Mouse (Mus musculus): Measurements from ENCODE around the gene Ltk.

The Ltk gene

DNA sequence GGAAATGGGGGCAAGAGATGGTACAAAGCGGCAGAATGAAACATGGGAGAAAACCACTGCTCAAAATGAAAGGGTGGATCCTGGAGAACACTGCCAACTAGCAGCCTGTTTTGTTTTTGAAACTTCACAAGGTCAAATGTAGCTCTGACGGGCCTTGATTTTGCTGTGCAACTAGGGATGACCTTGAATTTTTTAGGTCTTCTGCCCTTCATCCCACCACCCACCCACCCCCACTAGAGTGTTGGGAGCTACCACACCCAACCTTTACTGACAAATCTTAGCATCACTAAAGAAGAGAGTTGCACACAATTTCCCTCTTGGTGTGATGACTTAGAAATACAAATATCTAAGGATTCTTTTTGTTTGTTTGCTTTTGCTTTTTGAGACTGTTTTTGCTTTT lies 29.8 kb upstream of the Ltk start:
- no peak for DNase-seq (ENCODE audit: low read depth, low spot score)
- no peaks in the 10 kb centered on the region for H3K36me3 ChIP-seq (ENCODE audit: control insufficient read depth, insufficient read depth, low read length, poor library complexity, severe bottlenecking)
- H3K27me3 ChIP-seq (ENCODE audit: control insufficient read depth, insufficient read depth, low read length, poor library complexity, severe bottlenecking) = no peaks in the 10 kb centered on the region

GRCm38 (mm10) chr2:119787206-119787883 lies 27.1 kb upstream of the Ltk start, which contains the start of gene Rpap1:
Gene Rpap1 (minus strand): TSS chr2:119787537.
- Histone ChIP-seq H3K36me3 (ENCODE audit: control insufficient read depth, insufficient read depth, low read length, poor library complexity, severe bottlenecking) (no peaks in the 10 kb centered on the region; the same call in 1 of the 2 replicates), H3K27me3 (ENCODE audit: control insufficient read depth, insufficient read depth, low read length, poor library complexity, severe bottlenecking) (no peaks in the 10 kb centered on the region)
- peak; percentile 72 for DNase-seq (ENCODE audit: low read depth, low spot score)

- DNase-seq (ENCODE audit: low read depth, low spot score) = peak; percentile 54
- no peaks in the 10 kb centered on the region for H3K27me3 ChIP-seq (ENCODE audit: control insufficient read depth, insufficient read depth, low read length, poor library complexity, severe bottlenecking)
- peaks cover 2% of the 10 kb centered on the region for H3K36me3 ChIP-seq (ENCODE audit: control insufficient read depth, insufficient read depth, low read length, poor library complexity, severe bottlenecking)
These were observed 7.0 kb upstream of the Ltk start for GRCm38 (mm10) chr2:119767246-119767645.

DNA sequence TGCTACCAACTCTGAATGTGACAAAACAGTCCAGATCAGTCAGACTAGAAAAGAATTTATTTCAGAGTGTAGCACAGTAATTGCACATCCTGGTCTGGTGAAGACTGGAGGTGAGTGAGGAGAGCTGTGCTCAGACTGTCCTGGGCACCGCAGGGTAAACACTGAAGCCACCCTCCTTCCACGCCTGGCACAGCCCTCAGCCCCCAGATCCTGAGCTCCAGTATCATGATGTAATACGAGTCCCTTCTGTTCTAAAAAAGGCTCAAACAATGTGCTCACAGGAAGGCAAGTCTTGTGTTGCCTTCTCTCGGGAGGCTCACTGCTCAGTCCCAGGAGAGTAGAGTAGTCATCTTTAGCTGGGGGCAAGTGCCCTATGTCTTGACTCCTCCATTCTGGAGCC lies 3.7 kb upstream of the Ltk start:
- Histone ChIP-seq H3K27me3 (ENCODE audit: control insufficient read depth, insufficient read depth, low read length, poor library complexity, severe bottlenecking) (no peaks in the 10 kb centered on the region), H3K36me3 (ENCODE audit: control insufficient read depth, insufficient read depth, low read length, poor library complexity, severe bottlenecking) (peaks cover 2% of the 10 kb centered on the region; the same call in 1 of the 2 replicates)
- no peak for DNase-seq (ENCODE audit: low read depth, low spot score)

GRCm38 (mm10) chr2:119762276-119762675 lies 2.0 kb upstream of the Ltk start:
- H3K36me3 ChIP-seq (ENCODE audit: control insufficient read depth, insufficient read depth, low read length, poor library complexity, severe bottlenecking) = no peaks in the 10 kb centered on the region
- H3K27me3 ChIP-seq (ENCODE audit: control insufficient read depth, insufficient read depth, low read length, poor library complexity, severe bottlenecking) = no peaks in the 10 kb centered on the region

GRCm38 (mm10) chr2:119758844-119759835 lies 1.1 kb downstream of the Ltk start:
- H3K36me3 ChIP-seq (ENCODE audit: control insufficient read depth, insufficient read depth, low read length, poor library complexity, severe bottlenecking) = no peaks in the 10 kb centered on the region
- H3K27me3 ChIP-seq (ENCODE audit: control insufficient read depth, insufficient read depth, low read length, poor library complexity, severe bottlenecking) = no peaks in the 10 kb centered on the region
- DNase-seq (ENCODE audit: low read depth, low spot score) = peak; percentile 49

More at GRCm38 (mm10) chr2:119762276-119762675, 2.0 kb upstream of the Ltk start:
- peak; percentile 59 for DNase-seq (ENCODE audit: low read depth, low spot score)

DNA sequence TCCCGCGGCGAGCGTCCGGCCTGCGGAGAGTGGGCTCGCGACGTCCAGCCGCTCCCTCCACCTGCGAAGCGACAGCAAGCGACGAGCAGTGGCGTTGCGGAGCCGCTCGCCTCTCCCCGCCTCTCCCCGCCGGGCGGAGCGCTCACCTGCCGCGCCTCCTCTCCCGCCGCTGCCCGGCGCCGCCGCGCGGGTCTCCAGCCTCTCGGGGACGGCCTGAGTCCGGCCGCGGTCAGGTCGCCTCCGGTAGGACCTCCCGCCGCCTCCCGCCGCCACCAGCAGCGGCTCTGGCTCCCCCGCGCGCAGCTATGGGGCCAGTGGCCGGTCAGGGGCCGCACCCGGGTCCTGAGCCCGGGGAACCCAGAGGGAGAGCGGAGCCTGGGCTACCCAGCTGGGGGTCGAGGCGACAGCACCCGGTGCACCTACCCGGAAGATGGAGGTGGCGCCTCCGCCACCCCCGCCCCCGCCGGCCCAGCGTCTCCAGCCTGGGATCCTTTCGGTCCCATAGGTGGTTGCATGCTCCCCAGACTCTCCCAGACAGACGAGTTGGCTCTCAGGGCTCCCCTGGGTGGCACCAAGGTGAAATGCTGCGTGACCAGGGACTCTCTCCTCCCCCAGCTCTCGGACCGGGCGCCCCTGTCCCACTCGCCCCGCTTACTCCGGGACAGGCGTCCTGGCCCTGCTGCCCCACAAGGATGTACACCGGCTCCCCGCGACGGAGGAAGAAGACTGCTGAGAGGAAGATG lies 2.0 kb downstream of the Ltk start:
- no peak for DNase-seq (ENCODE audit: low read depth, low spot score)
- Histone ChIP-seq H3K27me3 (ENCODE audit: control insufficient read depth, insufficient read depth, low read length, poor library complexity, severe bottlenecking) (no peaks in the 10 kb centered on the region), H3K36me3 (ENCODE audit: control insufficient read depth, insufficient read depth, low read length, poor library complexity, severe bottlenecking) (no peaks in the 10 kb centered on the region)

- H3K36me3 ChIP-seq (ENCODE audit: control insufficient read depth, insufficient read depth, low read length, poor library complexity, severe bottlenecking) = no peaks in the 10 kb centered on the region
- DNase-seq (ENCODE audit: low read depth, low spot score) = peak; percentile 34
- H3K27me3 ChIP-seq (ENCODE audit: control insufficient read depth, insufficient read depth, low read length, poor library complexity, severe bottlenecking) = no peaks in the 10 kb centered on the region
These were observed 2.6 kb downstream of the Ltk start for GRCm38 (mm10) chr2:119757601-119758100.

DNA sequence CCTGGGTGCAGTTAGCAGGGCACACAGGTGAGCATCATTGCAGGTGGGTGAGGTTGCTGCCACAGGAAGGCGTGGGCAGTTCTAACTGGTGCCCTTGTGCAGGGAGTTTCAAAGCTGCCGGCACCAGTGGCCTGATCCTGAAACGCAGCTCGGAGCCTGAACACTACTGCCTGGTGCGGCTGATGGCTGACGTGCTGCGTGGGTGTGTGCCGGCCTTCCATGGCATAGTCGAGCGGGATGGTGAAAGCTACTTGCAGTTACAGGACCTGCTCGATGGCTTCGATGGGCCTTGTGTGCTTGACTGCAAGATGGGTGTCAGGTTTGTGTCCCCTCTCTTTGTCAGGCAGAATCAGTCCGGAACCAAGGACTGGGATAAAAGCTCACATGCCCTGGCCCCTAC lies 11.0 kb downstream of the Ltk start:
- no peak for DNase-seq (ENCODE audit: low read depth, low spot score)
- H3K36me3 ChIP-seq (ENCODE audit: control insufficient read depth, insufficient read depth, low read length, poor library complexity, severe bottlenecking) = no peaks in the 10 kb centered on the region
- H3K27me3 ChIP-seq (ENCODE audit: control insufficient read depth, insufficient read depth, low read length, poor library complexity, severe bottlenecking) = no peaks in the 10 kb centered on the region

DNA sequence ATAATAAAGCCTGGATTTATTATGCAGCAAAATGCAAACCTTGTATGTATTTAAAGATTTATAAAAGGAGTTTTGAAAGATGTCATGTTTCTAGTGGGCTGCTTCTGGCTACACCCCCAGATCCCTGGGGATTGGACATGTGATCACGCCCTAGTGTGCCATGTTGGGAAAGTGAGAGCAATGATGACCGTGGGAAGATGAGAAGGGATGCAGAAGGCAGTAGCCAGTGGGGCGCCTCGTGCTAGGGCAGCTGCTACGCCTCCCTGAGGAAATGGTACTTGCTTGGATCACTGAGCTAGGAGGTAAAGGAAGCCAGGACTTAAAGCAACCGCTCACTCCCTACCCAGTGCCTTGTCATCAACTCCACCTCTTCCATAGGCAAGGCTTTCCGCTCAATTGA lies 12.7 kb downstream of the Ltk start:
- Histone ChIP-seq H3K27me3 (ENCODE audit: control insufficient read depth, insufficient read depth, low read length, poor library complexity, severe bottlenecking) (no peaks in the 10 kb centered on the region), H3K36me3 (ENCODE audit: control insufficient read depth, insufficient read depth, low read length, poor library complexity, severe bottlenecking) (no peaks in the 10 kb centered on the region)
- no peak for DNase-seq (ENCODE audit: low read depth, low spot score)

GRCm38 (mm10) chr2:119745281-119745680 lies 14.9 kb downstream of the Ltk start:
- no peaks in the 10 kb centered on the region for H3K36me3 ChIP-seq (ENCODE audit: control insufficient read depth, insufficient read depth, low read length, poor library complexity, severe bottlenecking)
- DNase-seq (ENCODE audit: low read depth, low spot score) = peak; percentile 65
- H3K27me3 ChIP-seq (ENCODE audit: control insufficient read depth, insufficient read depth, low read length, poor library complexity, severe bottlenecking) = no peaks in the 10 kb centered on the region

GRCm38 (mm10) chr2:119744163-119745111 lies 15.8 kb downstream of the Ltk start:
- Histone ChIP-seq H3K27me3 (ENCODE audit: control insufficient read depth, insufficient read depth, low read length, poor library complexity, severe bottlenecking) (no peaks in the 10 kb centered on the region), H3K36me3 (ENCODE audit: control insufficient read depth, insufficient read depth, low read length, poor library complexity, severe bottlenecking) (no peaks in the 10 kb centered on the region)
- peak; percentile 51 for DNase-seq (ENCODE audit: low read depth, low spot score)

- no peaks in the 10 kb centered on the region for H3K27me3 ChIP-seq (ENCODE audit: control insufficient read depth, insufficient read depth, low read length, poor library complexity, severe bottlenecking)
- DNase-seq (ENCODE audit: low read depth, low spot score) = no peak
- no peaks in the 10 kb centered on the region for H3K36me3 ChIP-seq (ENCODE audit: control insufficient read depth, insufficient read depth, low read length, poor library complexity, severe bottlenecking)
These were observed 16.4 kb downstream of the Ltk start for GRCm38 (mm10) chr2:119743808-119744162.

Measured in splenic B cell, adult 2 months (primary cell).